Mouse (Mus musculus): ENCODE data around the gene Arglu1. TPM values are rescaled to one million over a fixed set of nuclear protein-coding genes. Genes with fewer than 3 reads are reported as not detected.

Arglu1 gene
- polyA plus RNA-seq, 1 experiment from 2014 or later: 100 TPM

DNA sequence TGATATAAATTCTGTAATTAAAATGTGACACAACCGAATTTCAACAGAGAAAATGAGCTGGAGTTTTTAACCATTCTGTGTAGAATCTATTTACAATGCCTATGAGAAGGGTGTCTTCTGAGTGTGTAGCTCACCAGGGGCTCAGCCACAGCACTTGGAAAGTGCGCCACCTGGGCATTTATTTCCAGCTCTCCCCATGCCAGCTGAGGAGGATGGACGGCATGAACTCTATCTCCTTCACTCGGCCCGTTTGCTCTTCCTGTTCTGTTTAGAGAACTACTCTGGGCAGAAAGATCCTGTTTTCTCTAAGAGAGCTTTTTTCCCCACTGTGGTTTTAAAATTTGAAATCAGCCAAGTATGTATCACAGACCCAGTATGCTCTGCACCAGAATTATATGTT is 37.0 kb downstream of the Arglu1 start:
- 52% methylated on average over 5 of the region's 5 CpGs for WGBS
- Histone ChIP-seq H3K4me2 (ENCODE audit: low read depth, low read length) (no peak overlapping the region), H3K4me1 (ENCODE audit: control insufficient read depth, insufficient read depth, low read length) (peaks cover 44% of the 10 kb centered on the region), H3K27me3 (ENCODE audit: control insufficient read depth, insufficient read depth, low read length) (no peaks in the 10 kb centered on the region), H3K9me3 (replicated peaks; ENCODE audit: control insufficient read depth, low read length) (no peaks in the 10 kb centered on the region), H3K9ac (ENCODE audit: low read length) (no peak overlapping the region), H3K27ac (ENCODE audit: low read length) (no peak overlapping the region), H3K36me3 (ENCODE audit: control insufficient read depth, insufficient read depth, low read length) (no peaks in the 10 kb centered on the region), H3K4me3 (replicated peaks; ENCODE audit: low read length) (no peak overlapping the region)
- no peak for ATAC-seq (ENCODE audit: insufficient read depth, low FRiP score)

DNA sequence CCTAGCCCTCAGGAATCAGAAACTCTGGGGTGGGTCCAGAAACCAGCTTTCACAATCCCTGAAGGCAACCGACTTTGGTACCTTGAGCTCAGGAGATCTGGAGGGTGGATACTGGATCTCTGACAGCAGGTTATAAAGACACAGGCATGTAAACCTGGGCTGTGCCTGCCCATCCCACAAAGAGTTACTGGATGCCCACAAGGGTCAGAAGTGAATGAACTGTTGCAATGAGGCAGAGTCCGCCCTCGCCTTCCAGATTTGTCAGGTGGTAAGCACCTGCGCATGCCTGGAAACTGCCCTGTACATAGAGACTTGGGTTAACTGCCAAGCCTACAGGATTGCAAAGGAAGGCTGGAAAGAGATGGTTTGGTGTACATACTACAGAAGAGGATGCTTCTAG is 37.9 kb downstream of the Arglu1 start:
- no peaks in the 10 kb centered on the region for H3K36me3 ChIP-seq (ENCODE audit: control insufficient read depth, insufficient read depth, low read length)
- no peak for ATAC-seq (ENCODE audit: insufficient read depth, low FRiP score)
- 83% methylated on average over 4 of the region's 4 CpGs for WGBS
- no peaks in the 10 kb centered on the region for H3K27me3 ChIP-seq (ENCODE audit: control insufficient read depth, insufficient read depth, low read length)
- no peak overlapping the region for H3K4me2 ChIP-seq (ENCODE audit: low read depth, low read length)
- H3K9me3 ChIP-seq (replicated peaks; ENCODE audit: control insufficient read depth, low read length): no peaks in the 10 kb centered on the region
- H3K4me1 ChIP-seq (ENCODE audit: control insufficient read depth, insufficient read depth, low read length): peaks cover 44% of the 10 kb centered on the region
- no peak overlapping the region for H3K27ac ChIP-seq (ENCODE audit: low read length)
- no peak overlapping the region for H3K9ac ChIP-seq (ENCODE audit: low read length)
- no peak overlapping the region for H3K4me3 ChIP-seq (replicated peaks; ENCODE audit: low read length)

DNA sequence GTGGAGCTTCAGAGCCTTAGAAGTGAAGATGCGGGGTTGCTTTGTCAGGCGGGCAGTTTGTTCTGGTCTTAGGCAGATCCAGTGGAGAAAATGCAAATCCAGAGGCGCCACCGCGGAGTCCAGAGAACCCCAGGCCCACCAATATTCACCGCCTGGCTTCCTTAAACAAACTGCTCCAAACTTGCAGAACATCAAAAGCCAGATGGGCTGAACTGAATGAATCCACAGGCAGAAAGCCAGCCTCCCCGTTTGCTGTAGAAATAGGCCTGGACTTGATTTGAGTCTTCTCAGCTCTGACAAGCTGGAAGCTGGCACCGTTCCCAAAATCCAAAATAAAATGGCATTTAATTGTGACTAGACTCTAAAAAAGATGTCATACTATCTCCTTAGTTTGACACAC is 40.4 kb downstream of the Arglu1 start:
- Histone ChIP-seq H3K36me3 (ENCODE audit: control insufficient read depth, insufficient read depth, low read length) (no peaks in the 10 kb centered on the region), H3K27me3 (ENCODE audit: control insufficient read depth, insufficient read depth, low read length) (no peaks in the 10 kb centered on the region), H3K4me3 (replicated peaks; ENCODE audit: low read length) (no peak overlapping the region), H3K27ac (ENCODE audit: low read length) (peak overlapping the region; percentile 53; the same call in 1 of the 2 replicates), H3K4me1 (ENCODE audit: control insufficient read depth, insufficient read depth, low read length) (peaks cover 34% of the 10 kb centered on the region), H3K9ac (ENCODE audit: low read length) (no peak overlapping the region), H3K4me2 (ENCODE audit: low read depth, low read length) (no peak overlapping the region), H3K9me3 (replicated peaks; ENCODE audit: control insufficient read depth, low read length) (no peaks in the 10 kb centered on the region)
- ATAC-seq (ENCODE audit: insufficient read depth, low FRiP score): peak; percentile 43; the same call in 1 of the 2 replicates
- 44% methylated on average over 8 of the region's 8 CpGs for WGBS

DNA sequence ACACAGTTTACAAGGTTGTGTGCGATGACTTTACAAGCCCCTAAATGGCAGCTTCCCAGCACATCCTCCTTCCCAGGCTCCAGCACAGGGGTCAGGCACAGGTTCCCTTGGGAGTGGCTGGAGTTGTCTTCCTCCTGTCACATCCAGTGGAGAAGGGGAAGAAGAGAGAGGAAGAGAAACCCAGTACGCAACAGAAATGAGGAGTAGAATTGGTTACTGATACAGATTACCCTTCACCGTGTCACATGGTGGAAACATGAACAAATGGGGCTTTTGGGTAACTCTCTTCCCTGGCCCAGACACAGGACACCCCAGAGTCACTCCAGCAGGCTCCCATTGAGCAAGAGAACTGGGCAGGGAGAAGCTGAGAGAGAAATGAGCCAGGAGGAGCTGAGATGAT is 40.8 kb downstream of the Arglu1 start:
- Histone ChIP-seq H3K36me3 (ENCODE audit: control insufficient read depth, insufficient read depth, low read length) (no peaks in the 10 kb centered on the region), H3K27ac (ENCODE audit: low read length) (peak overlapping the region; percentile 53; the same call in 1 of the 2 replicates), H3K4me2 (ENCODE audit: low read depth, low read length) (no peak overlapping the region), H3K9ac (ENCODE audit: low read length) (no peak overlapping the region; the same call in 1 of the 2 replicates), H3K4me3 (replicated peaks; ENCODE audit: low read length) (no peak overlapping the region), H3K9me3 (replicated peaks; ENCODE audit: control insufficient read depth, low read length) (no peaks in the 10 kb centered on the region), H3K27me3 (ENCODE audit: control insufficient read depth, insufficient read depth, low read length) (no peaks in the 10 kb centered on the region), H3K4me1 (ENCODE audit: control insufficient read depth, insufficient read depth, low read length) (peaks cover 35% of the 10 kb centered on the region)
- ATAC-seq (ENCODE audit: insufficient read depth, low FRiP score): no peak
- 82% methylated on average over 3 of the region's 3 CpGs for WGBS

DNA sequence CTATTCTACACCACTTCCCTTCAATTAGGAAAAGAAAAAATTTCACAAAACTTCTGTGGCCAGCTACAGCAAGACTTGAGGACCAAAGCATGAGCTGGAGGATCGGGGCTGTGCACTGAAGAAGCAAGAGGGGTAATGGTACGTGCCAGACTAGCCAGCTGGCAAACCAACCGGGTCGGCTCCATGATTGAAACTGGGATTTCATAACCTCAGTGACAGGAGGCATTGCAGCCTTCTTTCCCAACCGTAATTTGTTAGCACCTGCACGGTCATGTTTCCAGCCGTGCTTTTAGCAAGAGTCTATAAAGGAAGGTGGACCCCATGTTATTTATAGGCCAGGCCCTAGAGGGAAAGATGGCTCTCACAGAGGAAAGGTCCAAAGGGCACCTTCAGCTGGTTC is 41.6 kb downstream of the Arglu1 start:
- Histone ChIP-seq H3K27me3 (ENCODE audit: control insufficient read depth, insufficient read depth, low read length) (no peaks in the 10 kb centered on the region), H3K4me1 (ENCODE audit: control insufficient read depth, insufficient read depth, low read length) (peaks cover 30% of the 10 kb centered on the region), H3K27ac (ENCODE audit: low read length) (peak overlapping the region; percentile 53; the same call in 1 of the 2 replicates), H3K4me2 (ENCODE audit: low read depth, low read length) (no peak overlapping the region), H3K9ac (ENCODE audit: low read length) (no peak overlapping the region), H3K36me3 (ENCODE audit: control insufficient read depth, insufficient read depth, low read length) (no peaks in the 10 kb centered on the region), H3K4me3 (replicated peaks; ENCODE audit: low read length) (no peak overlapping the region), H3K9me3 (replicated peaks; ENCODE audit: control insufficient read depth, low read length) (no peaks in the 10 kb centered on the region)
- no peak for ATAC-seq (ENCODE audit: insufficient read depth, low FRiP score)
- 67% methylated on average over 7 of the region's 7 CpGs for WGBS

DNA sequence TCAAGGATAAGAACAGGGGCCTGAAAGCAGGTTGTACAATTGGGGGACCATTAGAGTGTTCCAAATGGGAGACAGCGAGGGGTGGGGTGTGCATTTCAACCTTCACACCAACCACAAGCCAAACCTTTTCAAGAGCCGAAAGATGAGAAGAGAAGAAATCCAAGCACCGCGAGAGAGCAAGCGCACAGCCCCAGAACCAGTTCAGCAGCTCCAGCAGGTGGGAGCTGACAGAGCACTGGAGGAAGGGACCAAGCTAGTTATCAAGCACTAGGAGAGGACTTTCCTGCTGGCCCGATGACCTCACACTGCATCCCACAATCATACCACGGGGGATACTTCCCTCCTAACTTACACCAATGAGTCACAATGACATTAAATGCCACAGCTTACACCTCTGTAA is 42.5 kb downstream of the Arglu1 start:
- Histone ChIP-seq H3K4me2 (ENCODE audit: low read depth, low read length) (no peak overlapping the region), H3K4me1 (ENCODE audit: control insufficient read depth, insufficient read depth, low read length) (peaks cover 27% of the 10 kb centered on the region), H3K9ac (ENCODE audit: low read length) (no peak overlapping the region), H3K9me3 (replicated peaks; ENCODE audit: control insufficient read depth, low read length) (no peaks in the 10 kb centered on the region), H3K27ac (ENCODE audit: low read length) (peak overlapping the region; percentile 73), H3K4me3 (replicated peaks; ENCODE audit: low read length) (no peak overlapping the region), H3K36me3 (ENCODE audit: control insufficient read depth, insufficient read depth, low read length) (no peaks in the 10 kb centered on the region), H3K27me3 (ENCODE audit: control insufficient read depth, insufficient read depth, low read length) (no peaks in the 10 kb centered on the region)
- 59% methylated on average over 7 of the region's 7 CpGs for WGBS
- peak; percentile 71; the same call in 1 of the 2 replicates for ATAC-seq (ENCODE audit: insufficient read depth, low FRiP score)

DNA sequence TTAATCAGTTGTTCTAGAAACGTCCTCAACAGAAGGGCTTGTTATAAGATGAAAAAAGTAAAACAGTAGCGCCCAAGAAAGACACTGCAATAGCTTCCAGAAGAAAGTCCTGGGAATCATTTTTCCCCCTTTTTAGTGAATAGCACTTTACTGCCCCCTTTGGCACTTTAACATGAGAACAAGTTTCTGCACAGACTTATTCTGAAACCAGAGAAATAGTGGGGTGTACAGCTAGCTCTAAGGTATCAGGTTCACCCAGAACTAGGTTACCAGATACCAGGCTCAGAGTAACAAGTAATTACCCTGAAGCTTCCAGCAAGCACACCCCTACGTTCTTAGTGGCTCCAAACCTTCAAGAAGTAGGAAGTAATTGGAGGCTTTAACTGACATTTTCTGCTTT is 43.0 kb downstream of the Arglu1 start:
- Histone ChIP-seq H3K9me3 (replicated peaks; ENCODE audit: control insufficient read depth, low read length) (no peaks in the 10 kb centered on the region), H3K4me2 (ENCODE audit: low read depth, low read length) (no peak overlapping the region), H3K9ac (ENCODE audit: low read length) (no peak overlapping the region), H3K27ac (ENCODE audit: low read length) (peak overlapping the region; percentile 73), H3K36me3 (ENCODE audit: control insufficient read depth, insufficient read depth, low read length) (no peaks in the 10 kb centered on the region), H3K27me3 (ENCODE audit: control insufficient read depth, insufficient read depth, low read length) (no peaks in the 10 kb centered on the region), H3K4me1 (ENCODE audit: control insufficient read depth, insufficient read depth, low read length) (peaks cover 27% of the 10 kb centered on the region), H3K4me3 (replicated peaks; ENCODE audit: low read length) (no peak overlapping the region)
- ATAC-seq (ENCODE audit: insufficient read depth, low FRiP score): no peak
- WGBS: 49% methylated on average over 3 of the region's 3 CpGs

DNA sequence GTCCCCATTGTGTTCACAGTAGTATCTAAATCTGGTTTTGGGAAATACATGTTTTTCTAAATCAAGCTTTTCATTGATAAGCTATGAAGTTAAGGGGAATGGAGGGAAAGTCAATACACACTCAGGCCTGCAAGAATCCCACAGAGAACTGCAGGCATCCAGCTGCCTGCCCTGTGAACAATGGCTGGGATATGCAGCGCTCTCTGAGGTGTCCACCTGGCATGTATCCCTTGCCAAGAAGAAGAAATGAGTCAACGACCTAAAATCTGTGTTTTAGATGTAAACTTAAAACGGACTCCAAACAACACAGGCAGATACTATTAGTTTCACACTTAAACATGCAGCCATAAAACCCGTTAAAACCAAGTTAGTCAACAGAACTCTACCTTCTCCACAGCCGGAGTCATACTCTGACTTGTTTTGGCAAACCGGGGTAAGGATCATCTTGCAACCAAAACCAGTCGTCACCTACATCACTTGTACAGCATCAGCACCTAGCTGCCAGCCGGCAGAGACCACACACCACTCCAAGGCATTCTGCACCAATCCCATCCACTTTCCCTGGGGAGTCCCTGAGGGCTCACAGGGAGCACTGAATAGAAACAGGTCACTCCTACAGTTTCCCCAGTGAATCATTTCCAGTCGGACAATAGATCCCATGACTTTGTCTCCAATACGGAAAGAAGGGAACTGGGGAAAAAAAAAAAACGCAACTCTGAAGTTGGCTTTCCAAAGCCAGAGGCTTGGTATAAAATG is 46.0 kb downstream of the Arglu1 start:
- H3K27me3 ChIP-seq (ENCODE audit: control insufficient read depth, insufficient read depth, low read length): no peaks in the 10 kb centered on the region
- H3K9me3 ChIP-seq (replicated peaks; ENCODE audit: control insufficient read depth, low read length): no peaks in the 10 kb centered on the region
- no peak for ATAC-seq (ENCODE audit: insufficient read depth, low FRiP score)
- 65% methylated on average over 11 of the region's 11 CpGs for WGBS
- no peak overlapping the region for H3K4me3 ChIP-seq (replicated peaks; ENCODE audit: low read length)
- H3K36me3 ChIP-seq (ENCODE audit: control insufficient read depth, insufficient read depth, low read length): no peaks in the 10 kb centered on the region
- no peak overlapping the region for H3K9ac ChIP-seq (ENCODE audit: low read length)
- H3K27ac ChIP-seq (ENCODE audit: low read length): no peak overlapping the region
- no peak overlapping the region for H3K4me2 ChIP-seq (ENCODE audit: low read depth, low read length)
- H3K4me1 ChIP-seq (ENCODE audit: control insufficient read depth, insufficient read depth, low read length): peaks cover 17% of the 10 kb centered on the region

DNA sequence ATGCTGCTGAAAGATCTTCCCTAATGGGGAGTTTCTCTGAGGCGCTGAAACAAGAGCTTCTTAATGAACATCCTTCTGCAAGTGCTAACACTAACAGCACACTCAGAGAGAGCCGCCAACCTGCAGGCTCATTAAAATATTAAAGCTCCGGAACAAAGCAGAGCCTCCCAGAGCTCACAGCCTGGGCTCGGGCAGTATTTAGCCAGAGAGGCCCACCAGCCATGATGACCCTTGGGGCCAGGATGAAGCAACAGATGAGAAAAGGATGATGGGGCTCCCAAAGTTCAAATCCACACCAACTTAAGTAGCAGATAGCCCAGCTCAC is 50.1 kb downstream of the Arglu1 start:
- ATAC-seq (ENCODE audit: insufficient read depth, low FRiP score): no peak
- no peak overlapping the region for H3K9ac ChIP-seq (ENCODE audit: low read length)
- no peaks in the 10 kb centered on the region for H3K9me3 ChIP-seq (replicated peaks; ENCODE audit: control insufficient read depth, low read length)
- H3K4me1 ChIP-seq (ENCODE audit: control insufficient read depth, insufficient read depth, low read length): 0 out of 2 replicates have a peak, but pooled peaks cover 6% of the 10 kb centered on the region
- no peaks in the 10 kb centered on the region for H3K36me3 ChIP-seq (ENCODE audit: control insufficient read depth, insufficient read depth, low read length)
- WGBS: 32% methylated on average over 4 of the region's 4 CpGs
- H3K27ac ChIP-seq (ENCODE audit: low read length): no peak overlapping the region
- H3K27me3 ChIP-seq (ENCODE audit: control insufficient read depth, insufficient read depth, low read length): no peaks in the 10 kb centered on the region
- no peak overlapping the region for H3K4me3 ChIP-seq (replicated peaks; ENCODE audit: low read length)
- H3K4me2 ChIP-seq (ENCODE audit: low read depth, low read length): no peak overlapping the region
